Mouse (Mus musculus) right cerebral cortex, adult 2 months (tissue): ENCODE measurements at regions not wholly inside any gene's neighbourhood (a gene's known extent, or its start where the extent isn't known, plus 50 kb on each side); places are given as distances from the start of the nearest gene placed in this dataset.
A peak's percentile ranks its signal among the peaks of the same experiment; 100 is the strongest.

Experiments
- DNase-seq, 2 experiments: peaks; one replicate each; pipeline ENCODE4 v3.0.0; 2021 to 2022; ENCODE audit warnings: low spot score in 2 of 2

GRCm38 (mm10) chr17:4424451-4425168 is 569.5 kb upstream of the Arid1b start:
- DNase-seq = no peak

GRCm38 (mm10) chr17:4425342-4425741 is 568.8 kb upstream of the Arid1b start:
- DNase-seq = no peak

- DNase-seq = no peak
Observed at GRCm38 (mm10) chr17:4429036-4429435, 565.1 kb upstream of the Arid1b start.

GRCm38 (mm10) chr17:4445606-4446005 is 548.5 kb upstream of the Arid1b start:
- DNase-seq = no peak

GRCm38 (mm10) chr17:4457491-4457890 is 536.6 kb upstream of the Arid1b start:
- DNase-seq = no peak

- no peak for DNase-seq
Observed at GRCm38 (mm10) chr17:4461541-4461940, 532.6 kb upstream of the Arid1b start.

- DNase-seq = no peak
Observed at GRCm38 (mm10) chr17:4464286-4464880, 529.7 kb upstream of the Arid1b start.

- DNase-seq = peak; percentile 24
Observed at GRCm38 (mm10) chr17:4465741-4466140, 528.4 kb upstream of the Arid1b start.

GRCm38 (mm10) chr17:4472412-4472811 is 521.7 kb upstream of the Arid1b start:
- DNase-seq = no peak

- DNase-seq = no peak
Observed at GRCm38 (mm10) chr17:4474350-4474749, 519.8 kb upstream of the Arid1b start.

- no peak for DNase-seq
Observed at GRCm38 (mm10) chr17:4475665-4476064, 518.5 kb upstream of the Arid1b start.

- no peak for DNase-seq
Observed at GRCm38 (mm10) chr17:4494392-4494791, 499.7 kb upstream of the Arid1b start.

GRCm38 (mm10) chr17:4500504-4500903 is 493.6 kb upstream of the Arid1b start:
- no peak for DNase-seq

- no peak for DNase-seq
Observed at GRCm38 (mm10) chr17:4501029-4501428, 493.1 kb upstream of the Arid1b start.

- peak; percentile 34 to 42 for DNase-seq
Observed at GRCm38 (mm10) chr17:4504951-4505350, 489.2 kb upstream of the Arid1b start.

- DNase-seq = no peak
Observed at GRCm38 (mm10) chr17:4509506-4509905, 484.6 kb upstream of the Arid1b start.

- DNase-seq = peak; percentile 70 to 78
Observed at GRCm38 (mm10) chr17:4516141-4516540, 478.0 kb upstream of the Arid1b start.

- DNase-seq = peak; percentile 32 to 46
Observed at GRCm38 (mm10) chr17:4516846-4517245, 477.3 kb upstream of the Arid1b start.

- no peak for DNase-seq
Observed at GRCm38 (mm10) chr17:4521031-4521430, 473.1 kb upstream of the Arid1b start.

- no peak for DNase-seq
Observed at GRCm38 (mm10) chr17:4526466-4526865, 467.7 kb upstream of the Arid1b start.

GRCm38 (mm10) chr17:4532126-4532525 is 462.0 kb upstream of the Arid1b start:
- DNase-seq = no peak

- no peak for DNase-seq
Observed at GRCm38 (mm10) chr17:4540435-4540834, 453.7 kb upstream of the Arid1b start.

- no peak for DNase-seq
Observed at GRCm38 (mm10) chr17:4541020-4541743, 452.9 kb upstream of the Arid1b start.
